9 mouse cellular contexts compared by ENCODE assay signal in the genomic region with DNA sequence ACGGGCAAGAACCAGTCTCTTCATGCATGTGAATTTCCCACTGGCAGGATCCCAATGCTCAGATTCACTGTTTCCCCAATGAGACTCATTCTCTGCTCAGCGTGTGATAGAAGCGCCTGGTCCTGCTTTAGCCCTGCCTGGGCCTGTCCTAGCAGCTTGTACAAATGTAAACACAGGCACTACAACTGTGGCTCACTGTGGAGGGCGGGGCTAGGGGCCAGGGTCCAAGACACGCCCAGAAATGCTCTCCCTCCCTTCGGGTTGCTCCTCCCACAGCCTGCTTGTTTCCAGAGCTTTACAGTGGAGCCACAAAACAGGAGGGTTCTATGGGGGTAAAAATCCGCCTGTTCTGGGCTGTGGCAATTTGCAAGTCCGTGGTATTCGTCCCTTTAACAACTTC.
A peak's percentile ranks its signal among the peaks of the same experiment; 100 is the strongest.
DNase-seq lines count a peak whose midpoint lies in the region; ATAC-seq and TF ChIP-seq lines count a peak whose summit lies in the region.
"Had no signal": no experiment of that assay in that cellular context is flagged by ENCODE, and none has a peak within 500 bp of the region (broad histone marks: within the 10 kb centered on the region; RNA-seq: fewer than 3 reads in every experiment).

No protein-coding gene starts in this region.

- TF ChIP-seq CTCF in lung, postnatal 0 days (IDR thresholded peaks at IDR 0.05), result no peak

- 26% methylated on average over 9 of the region's 9 CpGs for WGBS in heart, embryonic 13.5 days
- WGBS in kidney, embryonic 14.5 days, result 26% methylated on average over 9 of the region's 9 CpGs
- WGBS in lung, postnatal 0 days, result 13% methylated on average over 9 of the region's 9 CpGs

- no peak overlapping the region for H3K4me3 ChIP-seq in heart, embryonic 13.5 days
- H3K4me3 ChIP-seq in kidney, embryonic 14.5 days (ENCODE audit: low read length), result no peak overlapping the region
- no peak overlapping the region for H3K4me3 ChIP-seq in lung, postnatal 0 days (ENCODE audit: low read depth, low read length)
- H3K4me3 ChIP-seq: myocyte had no signal

- peak overlapping the region; percentile 46 for H3K27ac ChIP-seq in heart, embryonic 13.5 days (replicated peaks)
- H3K27ac ChIP-seq in kidney, embryonic 14.5 days (ENCODE audit: low read depth, low read length), result no peak overlapping the region
- no peak overlapping the region for H3K27ac ChIP-seq in lung, postnatal 0 days (ENCODE audit: low read length)

- H3K9ac ChIP-seq in heart, embryonic 13.5 days, result no peak overlapping the region
- no peak overlapping the region for H3K9ac ChIP-seq in kidney, embryonic 14.5 days (ENCODE audit: low read depth, low read length)
- H3K9ac ChIP-seq in lung, postnatal 0 days (replicated peaks; ENCODE audit: low read depth), result no peak overlapping the region

- peak; percentile 78; the same call in 1 of the 2 replicates for ATAC-seq in heart, embryonic 13.5 days (ENCODE audit: extremely low read depth, insufficient number of reproducible peaks, low FRiP score, low TSS enrichment)
- ATAC-seq in kidney, embryonic 14.5 days (ENCODE audit: low FRiP score, low TSS enrichment), result peak; percentile 96
- peak; percentile 93 for ATAC-seq in lung, postnatal 0 days
- no peak for ATAC-seq in erythroid progenitor cell, adult 5-6 weeks (replicated peaks; ENCODE audit: low FRiP score, poor library complexity, severe bottlenecking)

- H3K4me2 ChIP-seq in heart, embryonic 13.5 days, result no peak overlapping the region
- no peak overlapping the region for H3K4me2 ChIP-seq in kidney, embryonic 14.5 days (replicated peaks; ENCODE audit: low read depth, low read length)
- H3K4me2 ChIP-seq in lung, postnatal 0 days (replicated peaks; ENCODE audit: low read depth, low read length), result no peak overlapping the region

- TF ChIP-seq EP300 in lung, postnatal 0 days (IDR thresholded peaks at IDR 0.05), result no peak

- H3K9me3 ChIP-seq in heart, embryonic 13.5 days, result no peaks in the 10 kb centered on the region
- H3K9me3 ChIP-seq in kidney, embryonic 14.5 days (ENCODE audit: control insufficient read depth, low read length), result no peaks in the 10 kb centered on the region
- no peaks in the 10 kb centered on the region for H3K9me3 ChIP-seq in lung, postnatal 0 days (ENCODE audit: low read length)

- H3K36me3 ChIP-seq in heart, embryonic 13.5 days, result no peaks in the 10 kb centered on the region
- no peaks in the 10 kb centered on the region for H3K36me3 ChIP-seq in kidney, embryonic 14.5 days (ENCODE audit: control insufficient read depth, insufficient read depth, low read length)
- H3K36me3 ChIP-seq in lung, postnatal 0 days (ENCODE audit: insufficient read depth, low read length), result no peaks in the 10 kb centered on the region

- DNase-seq in right cerebral cortex, postnatal 10 days (ENCODE audit: low spot score in 2 of 2), result peak; percentile 56 to 57
- no peak for DNase-seq in right cerebral cortex, adult 18-20 months
- peak; percentile 43 for DNase-seq in embryo, embryonic 11.5 days (ENCODE audit: low read depth, low spot score)
- DNase-seq in lung, postnatal 0 days (ENCODE audit: low spot score), result peak; percentile 84
- DNase-seq in retina, embryonic 14.5 days (ENCODE audit: low spot score), result peak; percentile 71

- peaks cover 49% of the 10 kb centered on the region for H3K4me1 ChIP-seq in heart, embryonic 13.5 days
- peaks cover 9% of the 10 kb centered on the region for H3K4me1 ChIP-seq in kidney, embryonic 14.5 days (ENCODE audit: control insufficient read depth, insufficient read depth, low read length)
- H3K4me1 ChIP-seq in lung, postnatal 0 days (ENCODE audit: insufficient read depth, low read depth, low read length), result no peaks in the 10 kb centered on the region; the same call in 1 of the 2 replicates

- no peaks in the 10 kb centered on the region for H3K27me3 ChIP-seq in heart, embryonic 13.5 days (replicated peaks)
- H3K27me3 ChIP-seq in kidney, embryonic 14.5 days (ENCODE audit: control insufficient read depth, insufficient read depth, low read length), result no peaks in the 10 kb centered on the region
- H3K27me3 ChIP-seq in lung, postnatal 0 days (replicated peaks; ENCODE audit: insufficient read depth, low read length), result no peaks in the 10 kb centered on the region
